Mouse (Mus musculus): ENCODE measurements around the gene Kmt2c. TPM values are rescaled to one million over a fixed set of nuclear protein-coding genes. Genes with fewer than 3 reads are reported as not detected.
A peak's percentile ranks its signal among the peaks of the same experiment; 100 is the strongest.

Kmt2c gene
- polyA plus RNA-seq, 1 experiment from 2014 or later: 10.0 TPM

GRCm38 (mm10) chr5:25222752-25223702 lies 275.6 kb downstream of the Kmt2c start, which contains the start of gene E130116L18Rik:
Gene E130116L18Rik (minus strand): TSS chr5:25223153.
- H3K9me3 ChIP-seq (ENCODE audit: low read length): no peaks in the 10 kb centered on the region
- H3K27me3 ChIP-seq (ENCODE audit: insufficient read depth, low read length): no peaks in the 10 kb centered on the region
- WGBS: 2% methylated on average over 72 of the region's 72 CpGs
- peak within 1 kb of the TSS; percentile 73 for H3K4me3 ChIP-seq (ENCODE audit: low read length)
- H3K4me1 ChIP-seq (ENCODE audit: insufficient read depth, low read length): peaks cover 14% of the 10 kb centered on the region
- no peaks in the 10 kb centered on the region for H3K36me3 ChIP-seq (ENCODE audit: insufficient read depth, low read length)
- peak within 1 kb of the TSS; percentile 72 for H3K4me2 ChIP-seq (replicated peaks; ENCODE audit: low read depth, low read length)
- H3K27ac ChIP-seq (ENCODE audit: low read length): peak within 1 kb of the TSS; percentile 93
- H3K9ac ChIP-seq (replicated peaks; ENCODE audit: low read length): peak within 1 kb of the TSS; percentile 84
- ATAC-seq (ENCODE audit: low FRiP score, low TSS enrichment): peak; percentile 99

Other genes starting within 250 kb of the Kmt2c start
- gene Cct8l1, start 17.3 kb upstream of the Kmt2c start, polyA plus RNA-seq (2015; fragmentation: Nextera tagmentation; extraction: Ambion mirVana): not detected in 2 replicates
- gene Xrcc2, start 207.0 kb upstream of the Kmt2c start, polyA plus RNA-seq (2015; fragmentation: Nextera tagmentation; extraction: Ambion mirVana): 7.9 and 11.0 TPM in 2 replicates